Mouse (Mus musculus) frontal cortex, adult 2 months (tissue): ENCODE results near the gene Pkd1. TPM values are rescaled to one million over a fixed set of nuclear protein-coding genes. Genes with fewer than 3 reads are reported as not detected.
A peak's percentile ranks its signal among the peaks of the same experiment; 100 is the strongest.

Experiments used
- DNase-seq, 2 experiments: peaks; one replicate each; pipeline ENCODE4 v3.0.0; 2022; ENCODE audit warnings: low spot score in 1 of 2; ENCODE audit errors: extremely low spot score in 1 of 2
- polyA plus RNA-seq: library from polyadenylated mRNA; depleted of rRNA; stranded (reverse); fragments of >200 nt; gene quantifications from 2 replicates; pipeline ENCODE4 v1.2.3, GENCODE M21; 2012

Gene Pkd1
- polyA plus RNA-seq, 1 experiment: 85.1 TPM

- DNase-seq: no peak
Measured at GRCm38 (mm10) chr17:24532045-24532444, 17.6 kb upstream of the Pkd1 start.

GRCm38 (mm10) chr17:24533099-24533992 is 16.3 kb upstream of the Pkd1 start:
- peak; percentile 87 to 90 for DNase-seq

- no peak for DNase-seq
Measured at GRCm38 (mm10) chr17:24534160-24534718, 15.4 kb upstream of the Pkd1 start, which contains the start of gene Rab26. Rab26 (minus strand) TSS chr17:24534210.

GRCm38 (mm10) chr17:24535300-24535699 is 14.3 kb upstream of the Pkd1 start:
- DNase-seq: peak in 1 of 2 experiments; percentile 62

- peak in 1 of 2 experiments; percentile 77 for DNase-seq
Measured at GRCm38 (mm10) chr17:24537536-24537935, 12.1 kb upstream of the Pkd1 start.

GRCm38 (mm10) chr17:24538950-24539349 is 10.7 kb upstream of the Pkd1 start:
- DNase-seq: peak in 1 of 2 experiments; percentile 73

- DNase-seq: peak in 1 of 2 experiments; percentile 54
Measured at GRCm38 (mm10) chr17:24540375-24540774, 9.3 kb upstream of the Pkd1 start.

GRCm38 (mm10) chr17:24544613-24545012 is 5.0 kb upstream of the Pkd1 start:
- DNase-seq: no peak

GRCm38 (mm10) chr17:24545247-24545646 is 4.4 kb upstream of the Pkd1 start:
- no peak for DNase-seq

GRCm38 (mm10) chr17:24546234-24546633 is 3.4 kb upstream of the Pkd1 start:
- DNase-seq: no peak

GRCm38 (mm10) chr17:24548435-24548834 is 1.2 kb upstream of the Pkd1 start:
- no peak for DNase-seq

- peak in 1 of 2 experiments; percentile 68 for DNase-seq
Measured at GRCm38 (mm10) chr17:24548921-24549617, 565 bp upstream of the Pkd1 start.

GRCm38 (mm10) chr17:24550416-24551049 is 899 bp downstream of the Pkd1 start:
- peak in 1 of 2 experiments; percentile 75 for DNase-seq

GRCm38 (mm10) chr17:24551050-24551444 is 1.4 kb downstream of the Pkd1 start:
- no peak for DNase-seq

GRCm38 (mm10) chr17:24557091-24557490 is 7.5 kb downstream of the Pkd1 start:
- no peak for DNase-seq

- peak in 1 of 2 experiments; percentile 53 for DNase-seq
Measured at GRCm38 (mm10) chr17:24558600-24559099, 9.0 kb downstream of the Pkd1 start.

- DNase-seq: no peak
Measured at GRCm38 (mm10) chr17:24559146-24559545, 9.5 kb downstream of the Pkd1 start.

- DNase-seq: no peak
Measured at GRCm38 (mm10) chr17:24560301-24561028, 10.8 kb downstream of the Pkd1 start.

GRCm38 (mm10) chr17:24561592-24561991 is 12.0 kb downstream of the Pkd1 start:
- no peak for DNase-seq

GRCm38 (mm10) chr17:24563638-24564037 is 14.0 kb downstream of the Pkd1 start:
- no peak for DNase-seq
